Mouse (Mus musculus): Measurements from ENCODE around the gene Mnd1. TPM values are rescaled to one million over a fixed set of nuclear protein-coding genes. Genes with fewer than 3 reads are reported as not detected.

Mnd1 gene
- polyA plus RNA-seq, 1 experiment from 2014 or later, result 16.6 TPM

- no peaks in the 10 kb centered on the region for H3K36me3 ChIP-seq (ENCODE audit: control insufficient read depth, insufficient read depth, low read length)
- 88% methylated on average over 8 of the region's 8 CpGs for WGBS
- H3K4me3 ChIP-seq (ENCODE audit: low read depth, low read length), result no peak overlapping the region
- H3K27ac ChIP-seq (replicated peaks; ENCODE audit: low read depth, low read length), result no peak overlapping the region
- peaks cover 7% of the 10 kb centered on the region; the same call in 1 of the 2 replicates for H3K4me1 ChIP-seq (ENCODE audit: control insufficient read depth, insufficient read depth, low read length)
- no peak overlapping the region for H3K4me2 ChIP-seq (ENCODE audit: low read depth, severe bottlenecking)
- H3K9ac ChIP-seq (ENCODE audit: low read length), result no peak overlapping the region
- ATAC-seq (ENCODE audit: insufficient number of reproducible peaks, low FRiP score, low TSS enrichment, low read depth) (no peak), DNase-seq (ENCODE audit: low spot score) (no peak)
- no peaks in the 10 kb centered on the region for H3K9me3 ChIP-seq (ENCODE audit: control insufficient read depth, low read length)
- no peaks in the 10 kb centered on the region for H3K27me3 ChIP-seq (ENCODE audit: control insufficient read depth, insufficient read depth, low read length)
Observed at GRCm38 (mm10) chr3:84041739-84042138, 113.8 kb downstream of the Mnd1 start.

DNA sequence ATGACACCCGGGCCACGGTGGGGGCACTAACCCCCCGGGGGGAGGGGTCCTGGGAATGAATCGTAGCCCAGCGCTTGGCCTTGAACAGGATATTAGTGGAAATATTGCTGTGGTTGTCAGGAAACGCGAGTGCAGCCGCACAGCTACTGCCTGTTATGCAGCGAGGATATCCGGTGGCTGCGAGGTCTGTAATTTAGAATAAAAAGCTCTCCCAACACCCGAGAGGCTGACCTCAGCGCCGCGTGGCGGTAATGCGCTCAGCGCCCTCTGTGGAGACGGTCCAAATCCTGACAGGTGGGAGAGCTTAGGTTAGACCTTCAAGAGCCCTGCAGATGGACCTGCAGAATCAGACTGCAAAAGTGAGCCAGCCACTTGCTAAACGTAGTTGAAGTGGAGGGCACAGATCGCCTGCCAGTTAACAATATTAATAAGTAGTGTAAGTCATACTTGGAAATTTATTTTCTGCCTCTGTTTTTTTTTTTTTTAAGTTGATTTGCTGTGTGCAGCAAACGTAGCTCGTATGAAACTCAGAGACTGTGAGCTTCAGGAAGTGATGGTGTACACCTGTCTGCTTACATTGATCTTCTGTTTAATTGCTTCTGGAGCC is 115.0 kb downstream of the Mnd1 start:
- Histone ChIP-seq H3K27ac (replicated peaks; ENCODE audit: low read depth, low read length) (peak overlapping the region; percentile 79), H3K27me3 (ENCODE audit: control insufficient read depth, insufficient read depth, low read length) (no peaks in the 10 kb centered on the region), H3K4me3 (ENCODE audit: low read depth, low read length) (peak overlapping the region; percentile 94), H3K9me3 (ENCODE audit: control insufficient read depth, low read length) (no peaks in the 10 kb centered on the region), H3K4me1 (ENCODE audit: control insufficient read depth, insufficient read depth, low read length) (peaks cover 7% of the 10 kb centered on the region; the same call in 1 of the 2 replicates), H3K9ac (ENCODE audit: low read length) (peak overlapping the region; percentile 96), H3K4me2 (ENCODE audit: low read depth, severe bottlenecking) (peak overlapping the region; percentile 90), H3K36me3 (ENCODE audit: control insufficient read depth, insufficient read depth, low read length) (no peaks in the 10 kb centered on the region)
- ATAC-seq (ENCODE audit: insufficient number of reproducible peaks, low FRiP score, low TSS enrichment, low read depth) (peak; percentile 55), DNase-seq (ENCODE audit: low spot score) (no peak)
- WGBS, result 5% methylated on average over 23 of the region's 23 CpGs

DNA sequence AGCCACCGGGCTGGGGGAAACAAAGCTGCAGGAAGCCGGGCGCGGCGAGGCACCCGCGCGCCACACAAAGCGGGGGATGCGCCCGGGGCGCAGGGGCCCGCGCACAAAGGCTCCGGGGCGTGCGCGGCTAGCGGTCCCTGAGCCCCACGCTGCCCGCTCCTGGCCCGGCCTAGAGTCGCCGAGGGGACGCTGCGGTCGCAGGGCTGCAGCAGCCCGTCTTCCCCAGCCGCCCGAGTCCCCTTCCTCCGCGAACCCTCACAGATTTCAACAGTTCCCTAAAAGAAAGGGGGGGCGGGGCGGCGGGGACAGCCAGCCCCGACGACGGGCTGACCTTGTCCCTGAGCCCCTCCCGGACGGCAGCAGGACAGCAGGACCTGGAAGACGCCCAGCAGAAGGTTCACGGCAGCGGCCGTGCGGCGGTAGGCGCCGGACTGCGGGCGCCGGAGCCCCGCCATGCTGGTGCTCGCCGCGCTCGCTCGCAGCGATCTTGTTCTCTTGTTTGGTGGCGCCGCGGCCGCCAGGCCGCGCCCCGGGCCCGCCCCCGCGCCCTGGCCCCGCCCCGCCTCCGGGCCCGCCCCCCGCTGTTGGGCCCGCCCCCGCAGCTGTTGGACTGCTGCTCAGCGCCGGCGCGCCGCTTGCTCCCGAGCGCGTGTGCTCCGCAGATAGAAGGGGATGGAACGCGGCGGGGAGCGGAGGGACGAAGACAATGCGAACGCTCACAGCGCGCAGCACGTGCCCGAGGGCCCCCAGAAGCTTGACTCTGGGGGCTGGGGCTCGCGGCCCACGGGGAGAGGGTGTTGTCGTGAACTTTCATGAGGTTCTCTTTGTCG is 115.7 kb downstream of the Mnd1 start, which contains the start of gene Tmem131l:
Gene Tmem131l, minus strand, starts transcription at position 530 of the 830 bp plus-strand sequence.
- Histone ChIP-seq H3K36me3 (ENCODE audit: control insufficient read depth, insufficient read depth, low read length) (no peaks in the 10 kb centered on the region), H3K4me3 (ENCODE audit: low read depth, low read length) (peak within 1 kb of the TSS; percentile 94), H3K27me3 (ENCODE audit: control insufficient read depth, insufficient read depth, low read length) (no peaks in the 10 kb centered on the region), H3K9me3 (ENCODE audit: control insufficient read depth, low read length) (no peaks in the 10 kb centered on the region), H3K9ac (ENCODE audit: low read length) (peak within 1 kb of the TSS; percentile 96), H3K4me2 (ENCODE audit: low read depth, severe bottlenecking) (peak within 1 kb of the TSS; percentile 90), H3K4me1 (ENCODE audit: control insufficient read depth, insufficient read depth, low read length) (peaks cover 7% of the 10 kb centered on the region; the same call in 1 of the 2 replicates), H3K27ac (replicated peaks; ENCODE audit: low read depth, low read length) (peak within 1 kb of the TSS; percentile 79)
- ATAC-seq (ENCODE audit: insufficient number of reproducible peaks, low FRiP score, low TSS enrichment, low read depth), result peak; percentile 94
- under 1% methylated on average over 86 of the region's 100 CpGs for WGBS
- peak; percentile 91 for DNase-seq (ENCODE audit: low spot score)

DNA sequence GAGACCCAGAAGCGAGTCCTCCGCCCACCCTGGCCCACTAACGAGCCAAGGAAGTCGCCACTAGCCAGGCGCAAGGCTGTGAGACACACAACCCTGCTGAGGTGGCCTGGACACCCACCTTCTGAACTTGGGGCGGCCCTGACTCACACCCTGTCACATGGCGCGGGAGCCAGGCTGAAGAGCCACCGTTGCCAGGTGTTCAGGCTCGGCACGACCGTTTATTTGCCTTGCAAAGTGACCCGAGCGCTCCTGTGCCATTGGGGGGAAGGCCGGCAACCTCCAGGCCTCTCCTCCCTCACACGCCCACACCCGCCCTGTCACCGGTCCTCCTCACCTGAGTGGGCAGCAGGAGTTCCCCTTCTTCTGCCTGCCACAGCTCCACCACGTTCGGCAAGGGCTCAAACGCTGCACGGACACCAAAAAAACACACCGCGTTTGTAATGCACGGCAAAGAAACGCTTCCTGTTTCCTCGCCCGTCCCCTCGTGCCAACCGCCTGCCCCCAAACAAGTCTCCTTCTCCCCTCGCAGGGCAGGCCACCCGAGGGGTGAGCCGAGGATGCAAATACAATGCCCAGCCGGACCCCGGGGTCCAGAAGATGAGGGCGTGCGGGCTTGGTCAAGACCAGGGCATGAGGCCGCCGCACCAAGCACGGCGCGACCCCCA is 116.5 kb downstream of the Mnd1 start:
- DNase-seq (ENCODE audit: low spot score) (peak; percentile 74), ATAC-seq (ENCODE audit: insufficient number of reproducible peaks, low FRiP score, low TSS enrichment, low read depth) (peak; percentile 26)
- peaks cover 7% of the 10 kb centered on the region; the same call in 1 of the 2 replicates for H3K4me1 ChIP-seq (ENCODE audit: control insufficient read depth, insufficient read depth, low read length)
- H3K9ac ChIP-seq (ENCODE audit: low read length), result peak overlapping the region; percentile 96
- H3K4me2 ChIP-seq (ENCODE audit: low read depth, severe bottlenecking), result peak overlapping the region; percentile 90
- H3K27ac ChIP-seq (replicated peaks; ENCODE audit: low read depth, low read length), result peak overlapping the region; percentile 79
- WGBS, result under 1% methylated on average over 41 of the region's 42 CpGs
- no peaks in the 10 kb centered on the region for H3K9me3 ChIP-seq (ENCODE audit: control insufficient read depth, low read length)
- H3K27me3 ChIP-seq (ENCODE audit: control insufficient read depth, insufficient read depth, low read length), result no peaks in the 10 kb centered on the region
- no peaks in the 10 kb centered on the region for H3K36me3 ChIP-seq (ENCODE audit: control insufficient read depth, insufficient read depth, low read length)
- H3K4me3 ChIP-seq (ENCODE audit: low read depth, low read length), result peak overlapping the region; percentile 94

DNA sequence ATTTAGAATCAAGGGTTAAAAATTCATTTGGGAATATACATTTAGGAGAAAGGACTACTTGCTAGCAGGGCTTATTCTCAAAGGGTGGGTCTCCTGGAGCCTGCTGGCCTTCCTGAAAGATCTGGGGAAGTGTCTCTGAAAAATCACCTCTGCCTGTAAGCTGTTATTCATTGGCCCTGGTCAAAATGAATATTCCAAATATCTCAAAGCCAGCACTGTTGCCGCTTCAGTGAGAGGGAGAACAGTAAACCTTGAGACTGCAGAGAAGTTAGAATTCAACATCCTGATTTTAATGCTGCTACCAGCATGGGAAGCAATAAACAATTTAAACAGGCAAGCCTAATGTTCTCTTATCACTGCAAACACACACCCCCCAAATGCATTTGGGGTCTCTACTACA is 117.5 kb downstream of the Mnd1 start:
- no peak overlapping the region for H3K27ac ChIP-seq (replicated peaks; ENCODE audit: low read depth, low read length)
- H3K9me3 ChIP-seq (ENCODE audit: control insufficient read depth, low read length), result no peaks in the 10 kb centered on the region
- DNase-seq (ENCODE audit: low spot score) (no peak), ATAC-seq (ENCODE audit: insufficient number of reproducible peaks, low FRiP score, low TSS enrichment, low read depth) (no peak)
- peak overlapping the region; percentile 94 for H3K4me3 ChIP-seq (ENCODE audit: low read depth, low read length)
- H3K36me3 ChIP-seq (ENCODE audit: control insufficient read depth, insufficient read depth, low read length), result no peaks in the 10 kb centered on the region
- WGBS, result 48% methylated on average over 1 of the region's 1 CpGs
- H3K4me1 ChIP-seq (ENCODE audit: control insufficient read depth, insufficient read depth, low read length), result peaks cover 7% of the 10 kb centered on the region
- H3K4me2 ChIP-seq (ENCODE audit: low read depth, severe bottlenecking), result peak overlapping the region; percentile 90
- no peak overlapping the region for H3K9ac ChIP-seq (ENCODE audit: low read length)
- no peaks in the 10 kb centered on the region for H3K27me3 ChIP-seq (ENCODE audit: control insufficient read depth, insufficient read depth, low read length)

Other genes with a start within 250 kb of the Mnd1 start
- 86.6 and 86.8 TPM in 2 replicates for gene Tmem131l, start 115.6 kb downstream of the Mnd1 start, polyA plus RNA-seq (2014; fragmentation: Nextera tagmentation; extraction: Ambion mirVana)
- gene Gm6525, start 18.3 kb upstream of the Mnd1 start, polyA plus RNA-seq (2014; fragmentation: Nextera tagmentation; extraction: Ambion mirVana), result 0.44 and 0.63 TPM in 2 replicates
- 12.4 and 13.5 TPM in 2 replicates for gene Trim2, start 151.1 kb upstream of the Mnd1 start, polyA plus RNA-seq (2014; fragmentation: Nextera tagmentation; extraction: Ambion mirVana)